Mouse (Mus musculus) forebrain, embryonic 14.5 days (tissue): ENCODE results near the gene Vmac. TPM values are rescaled to one million over a fixed set of nuclear protein-coding genes. Genes with fewer than 3 reads are reported as not detected.

Experiments
- ATAC-seq: fragments of 200-750 bp; cut with Nextera tagmentation; 2 replicates; pipeline ENCODE4 v1.8.0; 2017; ENCODE audit warnings: mild to moderate bottlenecking, moderate library complexity
- DNase-seq: peaks from one replicate; pipeline ENCODE4 v3.0.0-alpha.2; 2015; ENCODE audit warnings: low spot score
- H3K27ac ChIP-seq: fragments of 300-500 bp; sonication (generic); 2 replicates; pipeline ENCODE4 v1.5.1; 2014; ENCODE audit warnings: low read depth, mild to moderate bottlenecking, control low read depth, low read length, moderate library complexity
- H3K27me3 ChIP-seq: fragments of 300-500 bp; sonication (generic); replicated peaks from 2 replicates; pipeline ENCODE4 v1.6.1; 2014; ENCODE audit warnings: low read length, control low read depth, mixed read lengths; ENCODE audit not compliant: control insufficient read depth, insufficient read depth
- H3K36me3 ChIP-seq: fragments of 300-500 bp; sonication (generic); 2 replicates; pipeline ENCODE4 v1.6.1; 2014; ENCODE audit warnings: low read length, control low read depth; ENCODE audit not compliant: control insufficient read depth, insufficient read depth
- H3K4me1 ChIP-seq: fragments of 300-500 bp; sonication (generic); 2 replicates; pipeline ENCODE4 v1.6.1; 2014; ENCODE audit warnings: antibody characterized with exemption, low read length, control low read depth; ENCODE audit not compliant: control insufficient read depth, insufficient read depth
- H3K4me2 ChIP-seq: fragments of 300-500 bp; sonication (generic); 2 replicates; pipeline ENCODE4 v1.6.1; 2014; ENCODE audit warnings: mild to moderate bottlenecking, control low read depth, low read length
- H3K4me3 ChIP-seq: fragments of 300-500 bp; sonication (generic); 2 replicates; pipeline ENCODE4 v1.5.1; 2014; ENCODE audit warnings: low read depth, low read length, control low read depth
- H3K9ac ChIP-seq: fragments of 300-500 bp; sonication (generic); 2 replicates; pipeline ENCODE4 v1.6.1; 2014; ENCODE audit warnings: mild to moderate bottlenecking, low read length, control low read depth, moderate library complexity
- H3K9me3 ChIP-seq: fragments of 300-500 bp; sonication (generic); replicated peaks from 2 replicates; pipeline ENCODE4 v1.6.1; 2016; ENCODE audit warnings: low read length, control low read depth, mixed read lengths; ENCODE audit not compliant: control insufficient read depth
- WGBS: fragments of 180-500 bp; shearing (Covaris S2); extraction: QIAGEN DNeasy Blood & Tissue Kit; methylation state at CpG from one replicate; pipeline ENCODE4 v1.1.7; 2014; 5-methylcytosine and 5-hydroxymethylcytosine counted together
- polyA plus RNA-seq: library from polyadenylated mRNA; unstranded; fragments of >200 nt; fragmentation: Nextera tagmentation; extraction: Ambion mirVana; gene quantifications from 2 replicates; pipeline ENCODE4 v1.2.1, GENCODE M21; 2014

Vmac gene
- polyA plus RNA-seq, 1 experiment from 2014 or later, result 24.6 TPM

DNA sequence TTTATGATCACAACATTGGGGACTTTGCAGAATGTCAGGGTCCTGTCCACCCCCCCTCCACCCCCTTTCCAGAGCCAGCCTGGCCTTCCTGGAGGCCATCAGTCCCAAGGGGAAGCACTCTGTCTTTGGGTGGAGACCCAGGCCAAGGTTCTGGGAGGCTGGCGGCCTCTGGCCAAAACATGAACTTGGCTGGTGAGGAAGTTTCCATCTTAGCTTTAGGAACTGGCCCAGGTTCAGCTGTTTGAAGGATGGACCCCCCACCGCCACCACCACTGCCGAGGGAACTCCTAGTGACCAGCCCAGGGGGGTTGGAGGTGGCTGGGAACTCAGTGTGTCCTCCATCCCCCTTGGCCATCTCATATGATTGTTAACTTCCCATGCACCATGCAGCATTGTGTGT is 43.3 kb upstream of the Vmac start:
- ATAC-seq, result no peak
- no peak overlapping the region for H3K9ac ChIP-seq
- H3K27ac ChIP-seq, result no peak overlapping the region
- H3K4me2 ChIP-seq, result no peak overlapping the region
- H3K9me3 ChIP-seq, result no peaks in the 10 kb centered on the region
- no peak for DNase-seq
- 72% methylated on average over 3 of the region's 3 CpGs for WGBS
- H3K4me3 ChIP-seq, result no peak overlapping the region
- H3K27me3 ChIP-seq, result peaks cover 18% of the 10 kb centered on the region
- peaks cover 13% of the 10 kb centered on the region for H3K4me1 ChIP-seq
- H3K36me3 ChIP-seq, result no peaks in the 10 kb centered on the region

DNA sequence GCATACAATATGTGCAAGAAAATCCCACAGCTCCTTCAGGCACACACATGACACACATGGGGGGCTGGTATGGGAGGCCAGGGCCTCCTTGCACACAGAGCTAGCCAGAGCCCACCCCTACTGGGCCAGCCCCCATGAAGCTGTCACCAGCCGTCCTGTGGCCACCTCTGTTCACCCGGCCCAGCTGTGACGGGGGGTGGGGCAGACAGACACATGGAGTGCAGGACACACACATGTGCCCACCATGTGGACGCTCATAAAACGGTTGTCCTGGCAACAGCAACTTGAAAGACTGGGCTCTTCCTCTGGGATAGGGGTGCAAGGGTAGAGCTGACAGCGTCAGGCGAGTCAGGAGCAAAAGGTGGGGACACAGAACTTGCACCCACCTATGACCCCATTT is 41.4 kb upstream of the Vmac start:
- H3K27me3 ChIP-seq, result peaks cover 36% of the 10 kb centered on the region
- ATAC-seq, result no peak
- no peak overlapping the region for H3K4me2 ChIP-seq
- DNase-seq, result no peak
- no peak overlapping the region for H3K4me3 ChIP-seq
- H3K4me1 ChIP-seq, result peaks cover 8% of the 10 kb centered on the region
- no peak overlapping the region for H3K27ac ChIP-seq
- 60% methylated on average over 7 of the region's 7 CpGs for WGBS
- H3K36me3 ChIP-seq, result no peaks in the 10 kb centered on the region
- H3K9ac ChIP-seq, result no peak overlapping the region
- H3K9me3 ChIP-seq, result no peaks in the 10 kb centered on the region

DNA sequence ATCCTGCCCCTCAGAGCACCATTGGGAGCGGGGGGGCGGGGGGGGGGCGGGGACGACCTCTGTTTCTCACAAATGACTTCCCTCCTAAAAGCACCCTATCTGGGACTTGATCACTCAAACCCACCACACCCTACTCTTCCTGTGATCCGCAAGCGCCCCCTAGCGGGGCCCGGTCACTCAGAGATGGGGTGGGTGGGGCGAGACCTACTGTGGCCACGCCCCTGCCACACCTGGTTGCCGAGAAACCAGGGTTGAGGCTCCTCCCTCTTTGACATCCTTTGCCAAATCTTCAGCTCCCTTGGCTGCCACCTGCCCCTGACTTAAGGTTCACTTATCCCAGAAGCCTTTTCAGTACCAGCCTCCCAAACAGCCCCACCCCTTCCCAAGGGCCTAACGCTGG is 40.3 kb upstream of the Vmac start:
- no peak for DNase-seq
- H3K4me2 ChIP-seq, result no peak overlapping the region
- no peaks in the 10 kb centered on the region for H3K36me3 ChIP-seq
- peaks cover 47% of the 10 kb centered on the region for H3K27me3 ChIP-seq
- WGBS, result 5% methylated on average over 12 of the region's 12 CpGs
- no peak overlapping the region for H3K4me3 ChIP-seq
- no peak overlapping the region for H3K27ac ChIP-seq
- no peaks in the 10 kb centered on the region for H3K9me3 ChIP-seq
- H3K4me1 ChIP-seq, result peaks cover 8% of the 10 kb centered on the region
- H3K9ac ChIP-seq, result no peak overlapping the region
- no peak for ATAC-seq

DNA sequence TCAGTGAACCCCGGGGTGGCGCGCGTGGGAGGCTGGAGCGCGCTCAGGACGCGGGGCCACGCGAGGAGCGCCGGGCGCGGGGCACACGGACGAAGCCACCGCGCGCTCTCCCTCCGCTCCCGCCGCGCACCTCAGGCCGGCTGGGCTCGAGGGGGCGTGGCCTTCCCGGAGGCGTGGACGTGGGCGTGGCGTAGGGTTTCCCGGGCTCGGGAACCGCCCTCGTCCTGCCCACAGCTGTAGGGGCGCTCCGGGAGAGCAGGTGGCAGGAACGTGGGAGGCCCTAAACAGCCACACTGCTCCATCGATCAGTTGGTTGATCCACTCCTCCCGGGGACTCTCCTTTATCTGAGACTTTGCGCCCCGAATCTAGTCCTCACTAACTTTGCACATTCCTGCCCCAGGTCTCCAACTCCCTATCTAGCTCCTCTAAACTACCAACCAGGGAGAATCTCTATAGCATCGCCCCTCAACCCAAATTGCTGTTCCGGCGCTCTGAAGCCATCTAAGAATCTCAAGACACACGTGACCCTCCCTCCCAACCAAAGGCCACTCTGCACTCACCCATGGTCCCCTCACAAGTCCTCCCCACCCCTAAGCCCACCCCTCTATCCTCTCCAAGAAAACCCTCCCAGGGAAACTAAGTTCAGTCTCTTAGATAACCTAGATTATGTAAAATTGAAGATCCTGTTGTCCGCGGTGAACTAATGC is 39.7 kb upstream of the Vmac start, which contains the start of gene Nrtn:
Gene Nrtn, minus strand, starts transcription at position 115 of the 708 bp plus-strand sequence.
- ATAC-seq, result peak; percentile 55

GRCm38 (mm10) chr17:56756703-56757399 is 39.0 kb upstream of the Vmac start:
- WGBS, result under 1% methylated on average over 50 of the region's 51 CpGs
- peaks cover 58% of the 10 kb centered on the region for H3K27me3 ChIP-seq

More for the DNA sequence above, 39.7 kb upstream of the Vmac start, which contains the start of gene Nrtn:
- Histone ChIP-seq H3K9me3 (no peaks in the 10 kb centered on the region), H3K27me3 (peaks cover 52% of the 10 kb centered on the region), H3K36me3 (no peaks in the 10 kb centered on the region), H3K4me2 (peak within 1 kb of the TSS; percentile 78), H3K27ac (no peak within 1 kb of the TSS; the same call in 1 of the 2 replicates), H3K9ac (peak within 1 kb of the TSS; percentile 54), H3K4me1 (peaks cover 8% of the 10 kb centered on the region), H3K4me3 (peak within 1 kb of the TSS; percentile 37)
- peak; percentile 74 for DNase-seq
- WGBS, result under 1% methylated on average over 44 of the region's 48 CpGs

DNA sequence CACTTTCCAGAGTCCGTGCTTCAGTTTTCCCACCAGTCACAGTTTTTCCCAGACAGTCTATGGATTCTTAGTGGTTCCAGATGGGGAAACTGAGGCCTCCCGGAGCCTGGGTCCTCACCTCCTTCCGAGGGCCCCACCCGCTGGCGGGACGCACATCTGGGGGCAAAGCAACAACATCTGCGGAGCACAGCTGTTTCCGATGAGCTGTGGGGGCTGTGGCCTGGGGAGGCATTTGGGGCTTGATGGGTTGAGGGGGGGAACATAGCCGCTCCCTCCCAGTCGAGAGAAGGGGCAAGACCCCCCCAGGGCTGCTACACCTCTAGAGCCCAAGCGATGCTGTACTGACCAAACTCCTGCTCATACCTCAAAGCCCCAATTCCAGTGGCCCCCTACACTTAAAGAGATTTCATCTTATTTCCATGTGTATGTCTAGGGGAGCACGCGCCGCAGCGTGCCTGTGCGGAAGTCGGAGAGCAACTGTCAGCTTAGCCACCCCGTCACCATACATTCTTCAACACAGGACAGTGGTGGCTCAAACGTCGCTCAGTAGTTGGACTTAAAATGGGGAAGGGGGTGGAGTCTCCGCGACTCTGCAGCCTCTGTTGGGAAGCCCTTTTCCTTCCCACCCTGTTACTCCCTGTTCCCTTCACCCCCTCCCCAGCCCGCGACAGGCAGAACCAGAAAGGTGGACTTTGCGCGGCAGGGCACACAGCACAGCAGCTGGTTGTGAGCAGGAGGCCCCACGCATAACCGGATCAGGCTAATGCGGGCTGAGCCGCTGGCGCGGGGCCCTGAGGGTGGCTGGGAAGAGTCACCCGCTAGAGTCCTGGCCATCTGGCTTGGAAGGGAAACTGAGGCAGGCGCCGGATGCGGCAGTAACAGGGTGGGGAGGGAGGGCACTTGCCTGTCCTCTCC is 36.7 kb upstream of the Vmac start:
- Histone ChIP-seq H3K4me2 (no peak overlapping the region), H3K9ac (no peak overlapping the region), H3K9me3 (no peaks in the 10 kb centered on the region), H3K36me3 (no peaks in the 10 kb centered on the region), H3K4me3 (no peak overlapping the region), H3K27me3 (peaks cover 62% of the 10 kb centered on the region), H3K4me1 (peaks cover 6% of the 10 kb centered on the region), H3K27ac (no peak overlapping the region)
- ATAC-seq, result no peak
- DNase-seq, result no peak
- WGBS, result 20% methylated on average over 36 of the region's 36 CpGs

More at GRCm38 (mm10) chr17:56756703-56757399, 39.0 kb upstream of the Vmac start:
- Histone ChIP-seq H3K9me3 (no peaks in the 10 kb centered on the region), H3K4me1 (peaks cover 6% of the 10 kb centered on the region), H3K9ac (peak overlapping the region; percentile 54), H3K27ac (no peak overlapping the region; the same call in 1 of the 2 replicates), H3K4me2 (peak overlapping the region; percentile 78), H3K36me3 (no peaks in the 10 kb centered on the region), H3K4me3 (peak overlapping the region; percentile 37)
- ATAC-seq (peak; percentile 5; the same call in 1 of the 2 replicates), DNase-seq (no peak)

DNA sequence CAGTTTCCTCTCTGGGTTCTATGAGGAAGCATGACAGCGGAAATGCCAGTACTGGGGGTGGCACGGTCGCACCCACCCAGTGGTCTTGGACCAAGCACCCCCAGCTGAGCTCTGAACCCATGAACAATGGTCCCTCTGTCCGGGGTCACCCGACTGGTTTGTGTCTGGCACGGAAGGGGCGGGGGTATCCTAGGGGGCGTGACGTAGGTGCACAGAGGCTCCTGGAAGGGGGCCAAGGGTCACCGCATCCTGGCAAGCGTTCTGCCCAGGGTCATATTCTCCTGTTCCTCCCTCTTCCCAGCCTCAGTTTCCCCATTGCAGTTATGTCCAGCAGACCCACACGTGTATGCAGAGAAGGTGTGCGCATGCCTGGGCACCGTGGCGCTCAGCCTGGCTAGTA is 35.6 kb upstream of the Vmac start:
- peaks cover 62% of the 10 kb centered on the region for H3K27me3 ChIP-seq
- WGBS, result 16% methylated on average over 15 of the region's 15 CpGs
- no peaks in the 10 kb centered on the region for H3K9me3 ChIP-seq
- no peaks in the 10 kb centered on the region for H3K36me3 ChIP-seq
- no peak overlapping the region for H3K27ac ChIP-seq
- DNase-seq (no peak), ATAC-seq (no peak)
- H3K4me3 ChIP-seq, result no peak overlapping the region
- peaks cover 6% of the 10 kb centered on the region for H3K4me1 ChIP-seq
- no peak overlapping the region for H3K4me2 ChIP-seq
- H3K9ac ChIP-seq, result no peak overlapping the region

- Histone ChIP-seq H3K9ac (peak overlapping the region; percentile 43), H3K9me3 (no peaks in the 10 kb centered on the region), H3K4me3 (peak overlapping the region; percentile 21), H3K27me3 (peaks cover 49% of the 10 kb centered on the region), H3K4me2 (peak overlapping the region; percentile 32), H3K27ac (no peak overlapping the region), H3K4me1 (no peaks in the 10 kb centered on the region), H3K36me3 (no peaks in the 10 kb centered on the region)
- peak; percentile 83 for DNase-seq
- WGBS, result 24% methylated on average over 67 of the region's 71 CpGs
- ATAC-seq, result peak; percentile 88
These were observed 33.7 kb upstream of the Vmac start for GRCm38 (mm10) chr17:56751404-56752072.
